Mouse (Mus musculus): ENCODE measurements at regions not wholly inside any gene's neighbourhood (a gene's known extent, or its start where the extent isn't known, plus 50 kb on each side); places are given as distances from the start of the nearest gene placed in this dataset.

GRCm38 (mm10) chr13:31346205-31346604, 209.7 kb upstream of the Foxq1 start:
- Histone ChIP-seq H3K9ac (replicated peaks; ENCODE audit: low read length) (no peak overlapping the region), H3K27ac (replicated peaks; ENCODE audit: low read depth, low read length) (no peak overlapping the region), H3K4me1 (ENCODE audit: control insufficient read depth, insufficient read depth, low read length) (no peaks in the 10 kb centered on the region), H3K9me3 (replicated peaks; ENCODE audit: control insufficient read depth, low read length) (no peaks in the 10 kb centered on the region), H3K36me3 (replicated peaks; ENCODE audit: control insufficient read depth, insufficient read depth, low read depth, low read length) (no peaks in the 10 kb centered on the region), H3K4me2 (ENCODE audit: low read depth, low read length) (no peak overlapping the region), H3K4me3 (ENCODE audit: low read depth, low read length) (no peak overlapping the region), H3K27me3 (ENCODE audit: control insufficient read depth, insufficient read depth, low read length) (no peaks in the 10 kb centered on the region)
- ATAC-seq (replicated peaks; ENCODE audit: insufficient number of reproducible peaks, low FRiP score, low TSS enrichment, low read depth) = no peak
- DNase-seq (ENCODE audit: low spot score) = no peak
- 54% methylated on average over 1 of the region's 1 CpGs for WGBS

GRCm38 (mm10) chr13:31347000-31347399, 208.9 kb upstream of the Foxq1 start:
- 51% methylated on average over 2 of the region's 2 CpGs for WGBS
- ATAC-seq (replicated peaks; ENCODE audit: insufficient number of reproducible peaks, low FRiP score, low TSS enrichment, low read depth) = no peak
- H3K9me3 ChIP-seq (replicated peaks; ENCODE audit: control insufficient read depth, low read length) = no peaks in the 10 kb centered on the region
- no peak overlapping the region for H3K4me2 ChIP-seq (ENCODE audit: low read depth, low read length)
- no peak overlapping the region for H3K4me3 ChIP-seq (ENCODE audit: low read depth, low read length)
- DNase-seq (ENCODE audit: low spot score) = no peak
- H3K27me3 ChIP-seq (ENCODE audit: control insufficient read depth, insufficient read depth, low read length) = no peaks in the 10 kb centered on the region
- no peaks in the 10 kb centered on the region for H3K36me3 ChIP-seq (replicated peaks; ENCODE audit: control insufficient read depth, insufficient read depth, low read depth, low read length)
- H3K27ac ChIP-seq (replicated peaks; ENCODE audit: low read depth, low read length) = no peak overlapping the region
- no peak overlapping the region for H3K9ac ChIP-seq (replicated peaks; ENCODE audit: low read length)
- H3K4me1 ChIP-seq (ENCODE audit: control insufficient read depth, insufficient read depth, low read length) = no peaks in the 10 kb centered on the region

- DNase-seq (ENCODE audit: low spot score) (peak; percentile 22), ATAC-seq (replicated peaks; ENCODE audit: insufficient number of reproducible peaks, low FRiP score, low TSS enrichment, low read depth) (no peak)
- Histone ChIP-seq H3K27ac (replicated peaks; ENCODE audit: low read depth, low read length) (no peak overlapping the region), H3K4me3 (ENCODE audit: low read depth, low read length) (no peak overlapping the region), H3K9me3 (replicated peaks; ENCODE audit: control insufficient read depth, low read length) (no peaks in the 10 kb centered on the region), H3K27me3 (ENCODE audit: control insufficient read depth, insufficient read depth, low read length) (no peaks in the 10 kb centered on the region), H3K4me2 (ENCODE audit: low read depth, low read length) (no peak overlapping the region), H3K36me3 (replicated peaks; ENCODE audit: control insufficient read depth, insufficient read depth, low read depth, low read length) (no peaks in the 10 kb centered on the region), H3K4me1 (ENCODE audit: control insufficient read depth, insufficient read depth, low read length) (no peaks in the 10 kb centered on the region), H3K9ac (replicated peaks; ENCODE audit: low read length) (no peak overlapping the region)
- WGBS = 49% methylated on average over 2 of the region's 2 CpGs
These were observed 206.3 kb upstream of the Foxq1 start for GRCm38 (mm10) chr13:31349671-31350070.

DNA sequence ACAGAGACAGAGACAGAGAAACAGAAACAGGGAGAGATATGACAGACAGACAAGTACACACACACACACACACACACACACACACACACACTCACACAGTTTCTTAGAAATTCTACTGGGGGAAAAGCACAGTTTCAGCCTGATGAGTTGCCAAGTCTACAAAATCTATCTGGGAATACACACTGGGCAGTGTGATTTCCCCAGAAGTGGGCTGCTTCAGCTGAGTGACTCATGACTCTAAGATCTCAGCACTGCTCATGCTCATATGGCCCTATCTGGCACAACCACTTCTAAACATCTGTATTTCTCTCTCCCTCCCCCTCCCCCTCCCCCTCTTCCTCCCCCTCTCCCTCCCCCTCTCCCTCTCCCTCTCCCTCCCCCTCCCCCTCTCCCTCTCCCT, 204.5 kb upstream of the Foxq1 start:
- Histone ChIP-seq H3K9me3 (replicated peaks; ENCODE audit: control insufficient read depth, low read length) (no peaks in the 10 kb centered on the region), H3K27ac (replicated peaks; ENCODE audit: low read depth, low read length) (no peak overlapping the region), H3K9ac (replicated peaks; ENCODE audit: low read length) (no peak overlapping the region), H3K4me3 (ENCODE audit: low read depth, low read length) (no peak overlapping the region), H3K4me2 (ENCODE audit: low read depth, low read length) (no peak overlapping the region), H3K27me3 (ENCODE audit: control insufficient read depth, insufficient read depth, low read length) (no peaks in the 10 kb centered on the region), H3K4me1 (ENCODE audit: control insufficient read depth, insufficient read depth, low read length) (no peaks in the 10 kb centered on the region), H3K36me3 (replicated peaks; ENCODE audit: control insufficient read depth, insufficient read depth, low read depth, low read length) (no peaks in the 10 kb centered on the region)
- no peak for ATAC-seq (replicated peaks; ENCODE audit: insufficient number of reproducible peaks, low FRiP score, low TSS enrichment, low read depth)
- no peak for DNase-seq (ENCODE audit: low spot score)

DNA sequence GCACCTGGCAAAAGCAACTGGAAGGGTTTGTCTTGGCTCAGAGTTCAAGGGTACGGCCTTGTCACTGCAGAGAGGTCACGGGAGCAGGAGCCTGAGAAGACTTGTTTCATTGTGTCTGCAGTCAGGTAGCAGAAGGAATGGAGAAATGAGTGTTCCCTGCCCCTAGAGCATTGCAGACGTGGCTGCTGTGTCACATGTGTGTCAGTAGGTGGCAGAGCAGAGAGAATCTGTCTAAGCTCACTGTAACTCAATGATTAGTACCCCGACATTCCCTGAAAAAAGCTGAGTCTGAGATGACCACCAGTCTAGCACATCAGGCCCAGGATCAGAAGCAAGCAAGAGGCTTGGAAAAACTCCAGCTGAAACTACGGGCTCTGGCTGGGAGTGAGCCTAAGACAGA, 203.1 kb upstream of the Foxq1 start:
- H3K4me3 ChIP-seq (ENCODE audit: low read depth, low read length) = no peak overlapping the region
- WGBS = 75% methylated on average over 5 of the region's 5 CpGs
- ATAC-seq (replicated peaks; ENCODE audit: insufficient number of reproducible peaks, low FRiP score, low TSS enrichment, low read depth) (no peak), DNase-seq (ENCODE audit: low spot score) (no peak)
- no peaks in the 10 kb centered on the region for H3K27me3 ChIP-seq (ENCODE audit: control insufficient read depth, insufficient read depth, low read length)
- no peaks in the 10 kb centered on the region for H3K4me1 ChIP-seq (ENCODE audit: control insufficient read depth, insufficient read depth, low read length)
- no peak overlapping the region for H3K9ac ChIP-seq (replicated peaks; ENCODE audit: low read length)
- H3K27ac ChIP-seq (replicated peaks; ENCODE audit: low read depth, low read length) = no peak overlapping the region
- no peak overlapping the region for H3K4me2 ChIP-seq (ENCODE audit: low read depth, low read length)
- no peaks in the 10 kb centered on the region for H3K36me3 ChIP-seq (replicated peaks; ENCODE audit: control insufficient read depth, insufficient read depth, low read depth, low read length)
- H3K9me3 ChIP-seq (replicated peaks; ENCODE audit: control insufficient read depth, low read length) = no peaks in the 10 kb centered on the region

DNA sequence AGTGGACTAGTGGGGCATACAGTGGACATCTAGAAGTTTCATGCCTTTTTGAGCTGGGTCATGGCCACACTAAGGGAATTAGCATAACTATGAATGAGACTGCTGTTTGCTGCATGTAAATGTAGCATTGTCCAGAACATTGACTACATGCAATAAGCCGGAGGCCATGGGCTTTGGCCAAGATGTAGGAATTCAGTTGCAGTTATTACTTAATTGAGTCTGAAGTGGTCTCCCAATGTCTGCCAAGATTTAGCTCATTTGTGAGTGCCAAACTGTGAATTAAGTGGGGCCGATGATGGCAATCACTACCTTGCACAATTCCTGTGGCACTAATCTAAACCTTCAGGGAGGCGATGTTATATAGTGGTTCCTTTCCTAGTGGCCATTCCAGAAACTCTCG, 196.6 kb upstream of the Foxq1 start:
- no peaks in the 10 kb centered on the region for H3K36me3 ChIP-seq (replicated peaks; ENCODE audit: control insufficient read depth, insufficient read depth, low read depth, low read length)
- no peaks in the 10 kb centered on the region for H3K4me1 ChIP-seq (ENCODE audit: control insufficient read depth, insufficient read depth, low read length)
- no peak overlapping the region for H3K4me3 ChIP-seq (ENCODE audit: low read depth, low read length)
- no peaks in the 10 kb centered on the region for H3K27me3 ChIP-seq (ENCODE audit: control insufficient read depth, insufficient read depth, low read length)
- ATAC-seq (replicated peaks; ENCODE audit: insufficient number of reproducible peaks, low FRiP score, low TSS enrichment, low read depth) (no peak), DNase-seq (ENCODE audit: low spot score) (no peak)
- 93% methylated on average over 4 of the region's 4 CpGs for WGBS
- no peak overlapping the region for H3K4me2 ChIP-seq (ENCODE audit: low read depth, low read length)
- H3K9me3 ChIP-seq (replicated peaks; ENCODE audit: control insufficient read depth, low read length) = no peaks in the 10 kb centered on the region
- no peak overlapping the region for H3K9ac ChIP-seq (replicated peaks; ENCODE audit: low read length)
- no peak overlapping the region for H3K27ac ChIP-seq (replicated peaks; ENCODE audit: low read depth, low read length)

GRCm38 (mm10) chr13:31362386-31362785, 193.5 kb upstream of the Foxq1 start:
- Histone ChIP-seq H3K9me3 (replicated peaks; ENCODE audit: control insufficient read depth, low read length) (no peaks in the 10 kb centered on the region), H3K27ac (replicated peaks; ENCODE audit: low read depth, low read length) (no peak overlapping the region), H3K9ac (replicated peaks; ENCODE audit: low read length) (no peak overlapping the region), H3K4me2 (ENCODE audit: low read depth, low read length) (no peak overlapping the region), H3K4me3 (ENCODE audit: low read depth, low read length) (no peak overlapping the region), H3K27me3 (ENCODE audit: control insufficient read depth, insufficient read depth, low read length) (no peaks in the 10 kb centered on the region), H3K36me3 (replicated peaks; ENCODE audit: control insufficient read depth, insufficient read depth, low read depth, low read length) (no peaks in the 10 kb centered on the region), H3K4me1 (ENCODE audit: control insufficient read depth, insufficient read depth, low read length) (no peaks in the 10 kb centered on the region)
- DNase-seq (ENCODE audit: low spot score) = peak; percentile 40
- WGBS = 10% methylated on average over 3 of the region's 3 CpGs
- ATAC-seq (replicated peaks; ENCODE audit: insufficient number of reproducible peaks, low FRiP score, low TSS enrichment, low read depth) = no peak

DNA sequence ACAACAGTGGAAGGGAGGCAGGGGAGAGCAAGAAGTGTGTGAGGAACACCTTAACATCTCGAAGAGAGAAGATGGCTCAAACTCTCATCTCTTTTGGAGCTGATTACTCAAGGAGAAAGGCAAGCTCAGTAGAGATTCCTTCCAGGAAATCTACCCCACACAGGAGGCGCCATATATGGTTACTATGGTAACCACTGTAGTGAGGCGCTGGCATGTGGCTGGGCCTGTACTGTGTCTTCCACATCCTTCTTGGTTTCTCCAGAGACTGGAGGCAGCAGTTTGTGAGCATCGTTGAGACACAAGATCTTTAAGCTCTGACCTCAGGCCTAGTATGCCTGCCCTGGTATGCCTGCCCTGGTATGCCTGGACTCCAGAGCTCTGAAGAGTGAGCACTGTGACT, 191.6 kb upstream of the Foxq1 start:
- Histone ChIP-seq H3K27ac (replicated peaks; ENCODE audit: low read depth, low read length) (no peak overlapping the region), H3K4me3 (ENCODE audit: low read depth, low read length) (no peak overlapping the region), H3K4me2 (ENCODE audit: low read depth, low read length) (no peak overlapping the region), H3K9me3 (replicated peaks; ENCODE audit: control insufficient read depth, low read length) (no peaks in the 10 kb centered on the region), H3K36me3 (replicated peaks; ENCODE audit: control insufficient read depth, insufficient read depth, low read depth, low read length) (no peaks in the 10 kb centered on the region), H3K4me1 (ENCODE audit: control insufficient read depth, insufficient read depth, low read length) (no peaks in the 10 kb centered on the region), H3K9ac (replicated peaks; ENCODE audit: low read length) (no peak overlapping the region), H3K27me3 (ENCODE audit: control insufficient read depth, insufficient read depth, low read length) (no peaks in the 10 kb centered on the region)
- WGBS = 78% methylated on average over 4 of the region's 4 CpGs
- DNase-seq (ENCODE audit: low spot score) (no peak), ATAC-seq (replicated peaks; ENCODE audit: insufficient number of reproducible peaks, low FRiP score, low TSS enrichment, low read depth) (no peak)

DNA sequence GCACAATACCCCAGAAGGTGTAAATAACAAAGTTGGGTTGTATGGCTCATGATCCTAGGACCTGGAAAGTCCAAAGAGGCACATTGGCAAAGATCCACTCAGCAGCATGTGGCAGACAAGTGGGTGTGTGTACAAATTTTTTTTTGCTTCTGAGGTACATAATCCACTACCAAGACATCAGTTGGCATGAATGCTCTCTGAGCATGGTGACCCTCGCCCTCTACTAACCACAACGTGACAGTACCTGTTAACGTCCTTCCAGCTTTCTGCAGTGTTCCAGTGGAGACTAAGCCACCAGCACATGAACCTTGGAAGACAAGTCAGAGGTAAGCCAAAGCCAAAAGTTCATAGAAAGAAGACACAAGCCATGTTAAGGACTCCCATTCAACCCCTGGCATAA, 188.7 kb upstream of the Foxq1 start:
- no peak overlapping the region for H3K27ac ChIP-seq (replicated peaks; ENCODE audit: low read depth, low read length)
- H3K9me3 ChIP-seq (replicated peaks; ENCODE audit: control insufficient read depth, low read length) = no peaks in the 10 kb centered on the region
- no peak overlapping the region for H3K4me2 ChIP-seq (ENCODE audit: low read depth, low read length)
- no peaks in the 10 kb centered on the region for H3K27me3 ChIP-seq (ENCODE audit: control insufficient read depth, insufficient read depth, low read length)
- ATAC-seq (replicated peaks; ENCODE audit: insufficient number of reproducible peaks, low FRiP score, low TSS enrichment, low read depth) = no peak
- DNase-seq (ENCODE audit: low spot score) = no peak
- no peak overlapping the region for H3K4me3 ChIP-seq (ENCODE audit: low read depth, low read length)
- H3K9ac ChIP-seq (replicated peaks; ENCODE audit: low read length) = no peak overlapping the region
- 91% methylated on average over 3 of the region's 3 CpGs for WGBS
- H3K4me1 ChIP-seq (ENCODE audit: control insufficient read depth, insufficient read depth, low read length) = no peaks in the 10 kb centered on the region
- no peaks in the 10 kb centered on the region for H3K36me3 ChIP-seq (replicated peaks; ENCODE audit: control insufficient read depth, insufficient read depth, low read depth, low read length)

Measured in embryonic facial prominence, embryonic 11.5 days (tissue).